Mouse (Mus musculus) spleen, postnatal 10 days (tissue): ENCODE data around the gene Atp6v1c2.

Source experiments
- DNase-seq, 2 experiments: peaks; one replicate each; pipeline ENCODE4 v3.0.0; 2021 to 2022; ENCODE audit warnings: low spot score in 2 of 2

The Atp6v1c2 gene

DNA sequence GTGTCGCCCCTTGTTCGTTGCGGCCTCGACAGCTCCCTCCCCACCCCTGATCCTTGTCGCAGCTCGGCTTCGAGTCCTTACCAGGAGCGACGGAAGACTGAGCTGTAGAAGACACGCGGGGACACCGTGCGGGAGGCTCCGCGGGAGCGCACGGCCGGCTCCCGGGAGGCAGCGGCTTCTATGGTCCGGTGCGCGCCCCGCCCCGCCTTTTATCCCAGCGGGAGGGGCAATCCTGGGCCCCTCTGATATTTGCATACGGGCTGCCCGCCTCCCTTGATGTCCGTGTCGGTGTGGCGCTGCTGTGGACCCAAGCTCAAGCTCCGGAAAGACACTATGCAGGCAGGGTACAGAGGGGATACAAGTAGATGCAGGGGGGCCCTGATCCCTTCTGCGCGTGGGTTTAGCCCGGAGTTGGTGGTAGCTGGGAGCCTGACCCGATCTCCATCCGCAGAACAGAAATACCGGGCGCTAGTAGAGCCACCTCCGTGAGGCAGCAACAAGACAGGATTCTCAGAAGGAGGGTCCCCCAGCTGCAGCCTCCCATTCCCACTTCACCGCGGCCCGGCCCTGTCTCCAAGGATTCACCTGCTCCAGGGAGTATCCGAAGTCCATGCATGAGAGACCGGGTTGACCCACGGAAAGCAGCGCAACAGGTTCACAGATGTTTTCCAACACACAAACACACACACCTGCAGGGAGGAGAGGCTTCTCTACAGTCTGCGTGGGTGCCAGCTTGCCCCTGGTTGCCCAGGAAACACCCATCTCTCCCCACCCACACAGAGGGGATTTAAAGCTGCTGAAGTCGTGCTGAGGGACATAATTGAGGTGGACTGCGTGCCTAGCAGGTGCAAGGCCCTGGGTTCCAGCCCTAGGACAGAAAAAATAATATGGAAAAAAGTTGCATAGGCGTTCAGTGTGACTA, 4.3 kb downstream of the Atp6v1c2 start:
- DNase-seq, result peak in 1 of 2 experiments; percentile 15

DNA sequence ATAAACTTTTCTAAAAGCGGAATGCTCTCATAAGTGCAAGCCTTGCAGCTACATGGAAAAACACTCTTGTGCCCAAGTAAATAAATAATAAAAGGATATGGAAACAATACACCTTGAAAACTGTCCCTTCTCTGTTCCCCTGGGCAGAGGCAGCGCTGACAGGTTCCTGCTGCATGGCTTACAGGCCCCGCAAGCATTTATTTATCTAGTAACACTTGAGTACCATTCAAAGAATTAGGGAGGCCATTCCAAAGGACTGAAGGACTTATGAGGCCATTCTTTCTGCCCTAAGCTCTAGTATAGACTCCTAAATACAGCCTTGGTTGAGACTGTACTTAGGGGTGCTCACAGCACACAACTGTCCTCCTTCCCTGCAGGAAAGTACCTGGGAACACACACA, 10.7 kb downstream of the Atp6v1c2 start:
- no peak for DNase-seq

DNA sequence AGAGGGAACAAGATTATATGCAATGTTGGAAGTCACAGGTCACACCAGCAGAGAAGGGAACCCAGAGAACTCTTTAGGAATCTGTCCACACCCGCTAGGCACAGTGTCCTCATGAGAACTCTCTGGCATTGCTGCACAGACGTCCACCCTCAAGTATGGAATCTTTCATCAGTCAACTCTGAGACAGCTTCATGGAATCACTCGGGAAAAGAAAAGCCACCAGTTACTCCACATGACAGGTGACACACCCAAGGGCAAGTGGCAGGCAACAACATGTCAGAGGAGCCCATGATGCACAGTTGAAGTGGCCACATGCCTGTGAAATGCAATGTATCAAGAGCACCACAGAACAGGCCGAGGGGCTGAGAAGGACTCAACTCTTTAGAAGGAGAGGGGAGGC, 11.2 kb downstream of the Atp6v1c2 start:
- no peak for DNase-seq

DNA sequence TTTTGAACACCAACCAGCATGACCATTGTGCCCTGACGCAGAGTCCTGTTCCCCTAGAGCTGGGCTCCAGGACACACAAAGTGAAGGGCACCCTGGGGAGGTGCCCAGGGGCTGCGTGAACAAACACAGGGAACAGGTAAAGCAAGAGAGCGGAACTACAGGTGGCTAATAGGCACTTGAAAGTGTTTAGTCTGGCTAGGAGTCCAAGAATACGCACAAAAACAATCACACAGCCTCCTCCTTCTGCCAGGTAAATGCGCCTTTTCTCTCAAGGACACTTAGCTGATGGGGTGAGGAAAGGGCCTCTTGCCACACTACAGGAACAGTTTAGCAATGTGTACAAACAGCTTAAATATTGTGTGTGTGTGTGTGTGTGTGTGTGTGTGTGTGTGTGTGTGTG, 13.1 kb downstream of the Atp6v1c2 start:
- DNase-seq, result no peak

DNA sequence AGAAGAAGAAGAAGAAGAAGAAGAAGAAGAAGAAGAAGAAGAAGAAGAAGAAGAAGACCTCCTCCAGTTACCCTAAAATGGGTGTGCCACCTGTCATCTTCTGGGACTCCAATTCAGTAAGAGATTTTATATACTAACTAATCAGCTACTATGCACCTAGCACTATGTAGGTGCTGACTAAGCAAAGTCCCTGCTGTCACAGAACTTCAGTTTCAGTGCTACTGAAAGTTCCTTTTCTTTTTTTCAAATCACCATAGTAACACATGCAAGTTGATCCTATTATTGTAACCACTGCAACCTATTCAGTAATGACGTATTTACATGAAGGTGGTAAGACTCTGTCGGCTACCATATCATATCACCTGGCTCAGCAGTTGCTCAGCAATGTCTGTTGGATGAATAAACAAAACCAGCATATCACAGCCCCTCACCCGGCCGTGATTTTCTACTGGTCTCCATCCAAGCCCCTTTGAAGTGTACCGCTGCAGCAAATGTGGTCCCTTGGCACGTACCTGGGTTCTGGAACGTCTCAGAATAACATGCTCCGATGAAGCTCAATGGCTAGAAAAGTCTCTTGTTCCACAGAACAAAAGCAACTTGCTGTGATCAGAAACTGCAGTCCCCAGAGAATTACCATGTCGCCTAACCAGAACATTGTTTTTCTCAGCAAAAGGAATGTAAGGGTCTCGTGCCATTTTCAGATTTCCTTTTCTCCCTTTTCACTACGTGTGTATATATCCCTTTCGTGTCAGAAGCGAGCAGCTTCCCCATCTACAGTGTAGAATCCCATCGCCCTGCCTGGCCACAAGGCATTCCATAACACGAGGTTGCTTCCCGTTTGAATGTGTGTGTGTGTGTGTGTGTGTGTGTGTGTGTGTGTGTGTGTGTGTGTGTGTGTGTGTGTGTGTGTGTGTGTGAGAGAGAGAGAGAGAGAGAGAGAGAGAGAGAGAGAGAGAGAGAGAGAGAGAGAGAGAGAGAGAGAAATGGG, 18.0 kb downstream of the Atp6v1c2 start:
- no peak for DNase-seq

DNA sequence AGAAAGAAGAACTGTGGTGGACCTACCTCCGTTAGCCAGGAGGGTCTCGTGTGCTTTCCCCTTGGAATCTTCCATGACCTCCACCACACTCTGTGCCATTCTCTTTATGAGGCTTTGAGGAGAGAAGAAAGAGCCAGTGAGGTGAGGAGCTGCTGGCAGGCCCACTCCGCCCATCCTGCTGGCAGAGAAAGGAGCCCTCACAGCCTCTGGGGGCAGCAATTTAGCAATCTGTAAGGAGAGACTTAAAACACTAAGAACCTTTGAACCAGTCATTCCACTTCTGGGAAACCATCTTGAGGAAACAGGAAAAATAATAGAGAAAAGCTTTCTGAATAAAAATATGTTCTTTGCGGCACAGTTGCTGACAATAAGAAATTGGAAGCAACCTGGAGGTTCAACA, 20.9 kb downstream of the Atp6v1c2 start:
- no peak for DNase-seq

DNA sequence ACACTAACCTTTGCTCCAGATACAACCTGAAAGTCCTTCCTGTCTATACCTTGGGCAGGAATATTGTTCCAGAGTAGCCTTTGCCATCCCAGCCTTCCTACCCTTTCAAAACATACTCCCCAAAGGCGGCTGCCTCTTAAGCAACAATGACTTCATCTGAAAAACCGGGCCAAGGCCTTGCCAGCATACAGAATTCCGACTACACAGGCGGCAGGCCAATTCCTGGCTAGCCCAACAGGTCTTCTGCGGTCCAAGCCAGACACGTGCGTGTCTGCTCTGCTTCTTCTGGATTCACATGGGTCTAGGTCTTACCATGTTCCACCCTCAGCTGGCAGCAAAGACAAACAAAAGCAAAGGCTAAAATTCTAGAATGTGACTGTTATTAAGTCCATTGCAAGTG, 23.7 kb downstream of the Atp6v1c2 start:
- DNase-seq, result no peak

DNA sequence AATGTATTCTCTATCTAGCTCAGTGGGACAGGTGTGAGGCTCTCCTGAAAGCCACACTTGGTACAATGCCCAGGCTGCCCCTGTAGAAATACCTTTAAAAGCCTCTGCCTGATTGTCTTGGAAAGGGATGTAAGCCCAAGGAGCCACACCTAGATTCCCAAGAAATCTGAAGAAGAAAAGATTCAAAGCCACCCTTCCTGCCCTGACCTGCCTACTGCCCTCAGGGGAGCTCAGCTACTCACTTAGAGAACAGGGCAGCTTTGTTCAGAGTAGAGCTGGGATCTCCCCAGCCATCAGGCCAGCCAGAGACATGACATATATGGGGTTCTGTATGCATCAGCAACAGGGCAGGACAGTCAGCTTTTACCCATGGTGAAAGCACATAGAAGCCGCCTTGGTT, 29.3 kb downstream of the Atp6v1c2 start:
- DNase-seq, result no peak

DNA sequence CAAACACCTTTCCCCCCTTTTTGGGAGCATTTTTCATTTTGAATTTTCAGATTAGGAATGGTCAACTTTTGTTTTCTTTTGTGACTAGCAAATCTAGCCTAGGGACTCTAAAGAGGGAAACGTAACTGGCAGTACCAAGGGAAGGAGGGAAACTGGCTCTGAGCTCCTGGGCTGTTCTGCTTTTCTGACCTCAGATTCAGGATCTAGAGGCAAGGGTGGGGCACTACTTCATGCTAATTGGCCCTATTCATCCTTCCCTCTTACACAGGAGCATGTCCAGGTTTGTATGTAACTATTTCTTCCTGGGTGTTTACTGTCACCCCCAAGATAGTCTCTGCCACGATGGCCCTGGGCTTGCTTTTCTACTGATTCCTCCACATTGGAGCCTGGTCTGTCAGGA, 32.3 kb downstream of the Atp6v1c2 start:
- DNase-seq, result no peak

DNA sequence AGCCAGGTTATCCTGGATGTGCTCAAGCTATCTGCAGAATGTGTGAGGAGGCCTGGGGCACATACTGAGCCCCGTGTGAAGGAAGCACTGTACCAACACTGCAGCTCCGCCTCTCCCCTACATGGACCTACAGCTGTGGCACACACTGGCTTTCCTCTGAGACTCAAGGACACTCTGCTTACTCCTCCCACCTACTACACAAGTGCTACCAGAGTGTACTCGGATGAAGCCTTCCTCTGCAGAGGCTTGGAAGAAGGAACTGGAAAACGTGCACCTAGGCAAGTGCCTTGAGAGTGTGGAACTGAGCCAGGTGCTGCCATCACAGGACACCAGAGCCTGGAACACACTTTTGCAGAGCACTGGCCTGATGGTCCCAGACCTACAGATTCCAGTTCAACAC, 38.6 kb downstream of the Atp6v1c2 start:
- no peak for DNase-seq

DNA sequence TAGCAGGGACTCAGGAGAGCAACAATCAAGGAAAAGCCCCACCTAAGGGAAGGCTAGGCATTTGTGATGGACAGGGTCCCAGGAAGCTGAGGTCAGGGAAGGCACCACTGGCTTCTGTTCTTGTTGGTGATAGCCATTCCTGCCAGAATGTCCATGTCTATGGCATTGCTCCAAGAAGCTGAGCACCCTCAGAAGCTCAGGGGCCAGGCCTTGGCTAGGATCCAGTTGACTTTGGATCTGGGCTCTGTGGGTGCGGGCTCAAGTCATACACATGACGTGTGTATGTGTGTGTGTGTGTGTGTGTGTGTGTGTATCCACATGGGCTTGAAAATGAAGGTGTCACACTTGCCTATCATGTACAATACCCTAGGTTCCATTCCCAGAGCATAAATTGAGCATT, 39.2 kb downstream of the Atp6v1c2 start:
- DNase-seq, result no peak

DNA sequence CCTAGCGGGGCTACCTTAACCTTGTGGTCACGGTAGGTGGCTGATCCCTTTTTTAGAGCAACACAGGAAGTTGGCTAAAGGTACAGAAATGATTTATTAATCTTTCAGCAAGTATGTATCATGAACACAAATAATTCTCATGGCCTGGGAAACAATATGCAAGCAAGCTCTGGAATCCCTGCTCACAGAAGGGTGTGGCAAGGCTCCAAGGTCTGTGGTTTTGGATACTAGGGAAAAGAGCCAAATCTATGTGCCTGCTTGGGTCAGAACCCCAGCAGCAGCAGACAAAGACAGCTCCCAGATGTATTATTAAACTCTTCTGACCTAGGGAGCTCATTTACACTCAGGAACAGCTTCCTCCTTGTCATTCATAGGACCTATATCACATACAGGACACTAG, 40.1 kb downstream of the Atp6v1c2 start:
- no peak for DNase-seq

DNA sequence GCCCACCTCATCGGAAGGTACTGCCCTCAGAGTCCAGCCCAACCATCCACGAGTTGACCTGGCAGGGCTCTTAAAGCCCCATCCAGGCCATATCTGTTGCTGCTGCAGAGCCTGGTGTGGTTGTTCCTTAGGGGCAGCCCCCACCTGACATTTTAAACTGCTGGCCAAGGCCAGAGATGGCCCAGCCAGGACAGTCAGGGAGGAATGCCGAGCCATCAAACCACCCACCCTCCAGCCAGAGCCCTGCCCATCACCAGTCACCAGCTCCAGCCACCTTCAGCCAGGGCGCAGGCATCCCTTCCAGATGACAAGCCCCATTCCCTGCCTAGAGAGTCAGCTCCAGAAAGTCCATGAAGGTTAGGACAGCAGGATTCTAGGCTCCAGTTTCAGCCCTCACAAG, 40.7 kb downstream of the Atp6v1c2 start:
- DNase-seq, result no peak

DNA sequence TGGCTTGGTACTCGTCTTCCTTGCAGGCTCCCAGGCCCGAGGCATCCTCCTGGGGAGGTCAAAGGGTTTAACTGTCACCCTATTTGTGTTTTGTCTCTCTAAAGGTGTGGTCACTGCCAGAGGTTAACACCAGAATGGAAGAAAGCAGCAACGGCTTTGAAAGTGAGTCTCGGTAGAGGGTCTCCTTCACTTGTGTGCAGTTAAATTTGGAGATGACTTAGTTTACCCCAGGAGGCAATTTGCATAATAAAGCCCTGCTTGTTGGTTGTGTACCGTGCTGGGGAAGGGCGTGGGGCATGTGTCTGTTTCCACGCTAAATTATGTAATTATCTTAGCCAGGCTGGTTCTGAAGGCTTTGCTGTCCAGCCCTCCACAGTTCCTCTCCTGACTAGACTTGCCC, 55.3 kb downstream of the Atp6v1c2 start:
- no peak for DNase-seq

DNA sequence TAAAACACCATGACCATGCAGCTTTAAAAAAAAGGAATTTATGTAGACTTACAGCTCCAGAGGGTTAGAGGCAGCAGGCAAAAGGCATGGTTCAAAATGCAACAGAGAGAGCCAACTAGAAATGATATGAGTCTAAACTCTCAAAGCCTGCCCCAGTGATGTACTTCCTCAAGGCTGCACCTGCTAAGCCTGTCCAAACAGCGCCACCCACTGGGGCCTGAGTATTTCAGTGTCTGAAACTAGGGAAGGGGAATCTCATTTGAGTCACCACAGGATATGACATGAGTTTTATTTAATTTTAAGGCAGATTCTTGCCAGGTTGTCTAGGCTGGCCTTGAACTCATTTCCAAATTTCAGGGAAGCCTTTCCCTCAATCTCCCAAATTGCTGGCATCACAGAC, 57.9 kb downstream of the Atp6v1c2 start:
- peak; percentile 21 to 78 for DNase-seq

DNA sequence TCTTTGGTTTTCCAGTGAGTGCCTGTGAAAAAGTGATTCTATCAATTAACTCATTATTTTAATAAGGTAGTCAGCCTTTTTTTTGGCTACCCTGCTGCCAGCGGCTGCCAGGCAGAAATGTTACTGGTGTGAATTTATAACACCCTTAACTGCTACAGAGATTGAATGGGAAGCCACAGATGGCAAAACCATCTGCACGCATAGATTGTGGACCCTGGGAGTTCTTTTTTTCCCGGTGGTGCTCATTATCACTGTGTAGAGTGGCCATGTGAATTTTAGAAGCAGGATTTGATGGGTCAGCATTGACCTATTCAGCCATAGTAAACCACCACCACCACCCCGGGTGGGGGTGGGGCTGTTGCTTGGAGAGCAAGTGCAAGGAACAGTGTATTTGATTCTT, 61.8 kb downstream of the Atp6v1c2 start:
- DNase-seq, result no peak

DNA sequence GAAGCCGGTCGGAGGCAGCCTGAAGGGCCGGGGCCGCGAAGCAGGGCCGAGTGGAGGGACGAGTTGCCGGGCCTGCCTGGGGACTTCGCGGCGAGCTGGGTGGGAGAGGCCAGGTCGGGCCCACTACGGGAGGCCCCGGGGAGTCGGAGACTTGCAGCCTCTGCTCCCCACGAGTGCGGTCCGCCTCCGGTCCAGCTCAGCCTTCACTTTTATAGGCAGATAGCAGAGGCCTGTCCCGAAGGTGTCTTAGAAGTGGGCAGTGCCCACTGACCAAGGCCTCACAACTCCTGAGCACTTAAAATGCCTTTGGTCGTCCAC, 62.5 kb downstream of the Atp6v1c2 start:
- DNase-seq, result no peak

DNA sequence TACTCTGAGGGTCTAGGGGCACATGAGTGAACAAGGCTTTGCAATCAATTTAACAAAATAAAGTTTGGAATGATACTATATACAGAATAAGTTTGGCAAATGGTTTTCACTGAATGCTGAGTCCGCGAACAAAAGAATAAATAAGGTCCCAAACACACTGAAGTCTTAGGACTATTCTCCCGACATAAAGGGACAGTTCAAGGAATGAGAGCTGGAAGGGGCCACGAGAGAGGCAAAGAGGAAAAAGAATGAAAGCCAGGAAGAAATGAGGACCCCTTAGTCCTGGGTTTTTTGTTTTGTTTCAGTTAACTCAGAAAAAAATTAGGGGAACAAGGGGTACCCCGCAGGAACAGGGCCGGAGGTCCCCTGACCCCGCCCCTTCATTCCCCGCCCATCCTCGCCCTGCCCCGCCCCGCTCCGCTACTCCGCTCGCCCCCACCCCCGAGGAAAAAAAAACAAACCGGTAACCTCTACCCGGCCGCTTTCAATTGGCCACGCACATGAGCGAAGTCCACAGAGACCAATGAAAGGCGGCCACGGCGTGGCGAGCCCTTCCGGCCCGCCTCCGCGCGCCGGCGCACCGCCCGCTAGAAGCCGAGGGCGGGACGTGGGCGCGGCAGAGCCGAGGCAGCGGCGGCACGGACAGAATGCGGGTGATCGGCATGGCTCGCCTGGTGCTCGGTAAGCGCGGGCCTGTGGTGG, 63.0 kb downstream of the Atp6v1c2 start, which contains the start of gene Pdia6:
Gene Pdia6, plus strand, starts transcription at position 575 of the 702 bp plus-strand sequence.
- peak; percentile 86 to 93 for DNase-seq

DNA sequence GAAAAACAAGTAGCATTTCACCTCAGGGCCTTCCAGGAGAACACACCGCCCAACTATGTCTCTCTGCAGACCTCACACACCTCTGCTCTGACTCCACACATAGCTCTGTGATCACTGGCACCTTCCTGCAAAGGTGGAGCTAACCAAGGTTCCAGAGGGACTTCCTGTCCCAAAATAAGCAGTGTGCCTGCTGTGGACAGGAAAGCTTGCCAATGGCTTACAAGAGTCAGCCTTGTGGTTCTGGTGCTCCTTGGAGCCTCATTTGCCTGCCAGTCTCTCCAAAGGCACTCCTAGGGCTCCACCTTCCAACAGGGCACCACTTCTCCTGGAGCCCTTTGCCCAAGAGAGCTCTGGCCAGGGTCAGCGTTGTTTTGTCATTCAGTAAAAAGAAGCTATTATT, 64.3 kb downstream of the Atp6v1c2 start:
- DNase-seq, result no peak

DNA sequence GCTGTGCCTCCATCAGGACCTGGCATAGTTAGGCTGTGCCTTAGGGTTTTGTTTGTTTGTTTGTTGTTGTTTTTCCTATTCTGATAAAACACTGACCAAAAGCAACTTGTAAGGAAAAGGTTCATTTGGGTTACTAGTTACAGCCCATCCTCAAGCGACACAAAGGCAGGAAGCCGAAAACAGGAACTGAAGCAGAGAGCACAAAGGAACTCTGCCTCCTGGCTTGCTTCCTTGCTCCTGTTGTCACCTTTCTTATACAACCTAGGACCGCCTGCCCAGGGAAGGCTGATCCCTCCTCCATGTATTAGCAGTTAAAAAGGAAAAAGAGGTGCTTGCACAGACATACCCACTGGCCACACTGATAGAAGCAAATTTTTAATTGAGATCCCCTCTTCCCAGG, 65.3 kb downstream of the Atp6v1c2 start:
- no peak for DNase-seq

DNA sequence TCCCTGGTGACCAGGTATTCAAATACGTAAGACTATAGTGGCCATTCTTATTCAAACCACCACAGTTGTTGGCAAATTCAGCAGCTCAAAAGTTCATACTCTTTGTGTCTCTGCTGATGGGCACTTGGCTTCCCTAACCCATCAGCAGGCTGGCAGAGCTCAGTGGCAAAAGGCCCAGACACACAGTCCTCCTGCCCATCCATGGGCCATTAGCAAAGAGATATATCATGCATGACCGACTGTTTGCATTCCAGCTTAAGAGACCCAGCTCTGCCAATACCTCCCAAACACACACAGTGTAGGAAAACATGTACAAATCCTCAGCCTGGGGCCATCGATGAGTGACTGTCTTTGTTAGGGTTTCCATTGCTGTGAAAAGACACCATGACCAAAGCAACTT, 68.2 kb downstream of the Atp6v1c2 start:
- no peak for DNase-seq

DNA sequence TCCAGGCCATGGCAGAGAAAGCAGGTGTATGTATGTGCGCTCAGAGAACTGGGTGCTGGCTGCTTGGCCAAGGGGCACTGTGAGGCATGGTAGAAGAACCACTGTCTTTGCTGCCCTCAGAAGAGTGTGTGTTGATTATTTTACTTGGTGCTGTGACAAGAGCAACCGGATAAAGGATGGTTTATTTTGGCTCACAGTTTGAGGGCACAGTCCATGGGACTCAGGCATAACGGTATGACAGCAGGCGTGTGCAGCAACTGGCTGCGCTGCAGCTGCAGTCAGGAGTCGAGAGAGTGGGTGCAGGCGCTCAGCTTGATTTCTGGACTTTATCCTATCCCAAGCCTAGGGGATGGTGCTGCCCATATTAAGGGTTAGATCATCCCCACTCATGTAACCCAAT, 70.7 kb downstream of the Atp6v1c2 start:
- DNase-seq, result no peak
